Mouse (Mus musculus) T-helper 2 cell (primary cell): Measurements from ENCODE around the gene Pik3ip1.

Experiments
- in situ Hi-C: fragments of 300-600 bp; cut with MboI, MseI; formaldehyde crosslinking; loops from one replicate; pipeline ENCODE4 v1.15.1; 2025; ENCODE audit warnings: high pct_unique_total_duplicates

Pik3ip1 gene

GRCm38 (mm10) chr11:3335651-3336216 is 5.5 kb downstream of the Pik3ip1 start:
- in situ Hi-C loops: no loop called here

GRCm38 (mm10) chr11:3336602-3337001 is 6.4 kb downstream of the Pik3ip1 start:
- in situ Hi-C loops: no loop called here

- in situ Hi-C loops: no loop called here
Observed at GRCm38 (mm10) chr11:3337173-3337955, 7.2 kb downstream of the Pik3ip1 start.

GRCm38 (mm10) chr11:3337961-3338360 is 7.8 kb downstream of the Pik3ip1 start:
- in situ Hi-C loops: no loop called here

- in situ Hi-C loops: no loop called here
Observed at GRCm38 (mm10) chr11:3341476-3341875, 11.3 kb downstream of the Pik3ip1 start.

- in situ Hi-C loops: no loop called here
Observed at GRCm38 (mm10) chr11:3344916-3345315, 14.7 kb downstream of the Pik3ip1 start.

GRCm38 (mm10) chr11:3346351-3346750 is 16.1 kb downstream of the Pik3ip1 start:
- in situ Hi-C loops: no loop called here

- in situ Hi-C loops: no loop called here
Observed at GRCm38 (mm10) chr11:3347091-3347834, 17.1 kb downstream of the Pik3ip1 start.

- in situ Hi-C loops: no loop called here
Observed at GRCm38 (mm10) chr11:3347835-3348195, 17.6 kb downstream of the Pik3ip1 start.

- in situ Hi-C loops: no loop called here
Observed at GRCm38 (mm10) chr11:3348576-3349342, 18.6 kb downstream of the Pik3ip1 start.

GRCm38 (mm10) chr11:3349343-3349695 is 19.1 kb downstream of the Pik3ip1 start:
- in situ Hi-C loops: no loop called here

GRCm38 (mm10) chr11:3352131-3352530 is 21.9 kb downstream of the Pik3ip1 start:
- in situ Hi-C loops: no loop called here

- in situ Hi-C loops: no loop called here
Observed at GRCm38 (mm10) chr11:3352990-3353585, 22.9 kb downstream of the Pik3ip1 start.

- in situ Hi-C loops: no loop called here
Observed at GRCm38 (mm10) chr11:3362854-3363253, 32.7 kb downstream of the Pik3ip1 start.

- in situ Hi-C loops: no loop called here
Observed at GRCm38 (mm10) chr11:3366411-3366810, 36.2 kb downstream of the Pik3ip1 start.

- in situ Hi-C loops: no loop called here
Observed at GRCm38 (mm10) chr11:3368983-3369382, 38.8 kb downstream of the Pik3ip1 start.

- in situ Hi-C loops: no loop called here
Observed at GRCm38 (mm10) chr11:3369449-3369848, 39.2 kb downstream of the Pik3ip1 start.

- in situ Hi-C loops: no loop called here
Observed at GRCm38 (mm10) chr11:3370162-3370561, 40.0 kb downstream of the Pik3ip1 start.

GRCm38 (mm10) chr11:3370928-3371598 is 40.9 kb downstream of the Pik3ip1 start:
- in situ Hi-C loops: no loop called here

GRCm38 (mm10) chr11:3371599-3372295 is 41.5 kb downstream of the Pik3ip1 start:
- in situ Hi-C loops: no loop called here
